Mouse (Mus musculus) ovary, postnatal 10 days (tissue): ENCODE data around the gene Zfp433.
"Not testable (repeated sequence)": the region's sequence is repeated elsewhere in the genome, so short reads cannot be mapped to it uniquely, and the experiment has no call there.

Source experiments
- DNase-seq: peaks from one replicate; pipeline ENCODE4 v3.0.0; 2022; ENCODE audit warnings: low spot score

Gene Zfp433

GRCm38 (mm10) chr10:81704531-81705301, at the start of gene Zfp433:
Zfp433 (plus strand) TSS chr10:81704825.
- DNase-seq = not testable (repeated sequence)

- no peak for DNase-seq
Observed at GRCm38 (mm10) chr10:81655178-81655577, 49.4 kb upstream of the Zfp433 start.

- DNase-seq = no peak
Observed at GRCm38 (mm10) chr10:81656174-81656573, 48.5 kb upstream of the Zfp433 start.

GRCm38 (mm10) chr10:81687114-81687513, 17.5 kb upstream of the Zfp433 start:
- not testable (repeated sequence) for DNase-seq

GRCm38 (mm10) chr10:81770506-81771403, 66.1 kb downstream of the Zfp433 start, which contains the start of gene Gm3055:
Gm3055 (minus strand) TSS chr10:81771161.
- DNase-seq = not testable (repeated sequence)

- not testable (repeated sequence) for DNase-seq
Observed at GRCm38 (mm10) chr10:81771404-81771777, 66.8 kb downstream of the Zfp433 start.
